Mouse (Mus musculus) myocyte (in vitro differentiated cells): ENCODE results near the gene Olfr1458. TPM values are rescaled to one million over a fixed set of nuclear protein-coding genes. Genes with fewer than 3 reads are reported as not detected.

Experiments
- H3K27me3 ChIP-seq: one replicate; pipeline ENCODE4 v1.6.1; 2011; ENCODE audit not compliant: control insufficient read depth, insufficient read depth, insufficient read length
- H3K36me3 ChIP-seq: one replicate; pipeline ENCODE4 v1.6.1; 2011; ENCODE audit not compliant: control insufficient read depth, insufficient read depth
- H3K4me2 ChIP-seq: one replicate; pipeline ENCODE4 v1.6.1; 2011; ENCODE audit warnings: low read depth, control low read depth
- H3K4me3 ChIP-seq: one replicate; pipeline ENCODE4 v1.5.1; 2011; ENCODE audit warnings: mild to moderate bottlenecking, control low read depth, moderate library complexity
- H3K79me2 ChIP-seq: one replicate; pipeline ENCODE4 v1.6.1; 2011; ENCODE audit not compliant: control insufficient read depth, insufficient read depth
- H3ac ChIP-seq: one replicate; pipeline ENCODE4 v1.6.1; 2011; ENCODE audit not compliant: control insufficient read depth, insufficient read length
- CEBPB ChIP-seq: IDR thresholded peaks from 2 replicates; pipeline ENCODE4 v1.6.1; 2011; ENCODE audit warnings: mild to moderate bottlenecking, moderate library complexity; ENCODE audit not compliant: poor library complexity, insufficient read depth, severe bottlenecking
- E2F4 ChIP-seq: IDR thresholded peaks from one replicate; pipeline ENCODE4 v1.6.1; 2011; ENCODE audit warnings: mild to moderate bottlenecking, control low read depth, moderate library complexity; ENCODE audit not compliant: insufficient read depth
- MAX ChIP-seq: IDR thresholded peaks from one replicate; pipeline ENCODE4 v1.6.1; 2011; ENCODE audit warnings: low read depth, mild to moderate bottlenecking, control low read depth
- MYOD1 ChIP-seq, 3 experiments: IDR thresholded peaks; one replicate each; pipeline ENCODE4 v1.6.1; 2011; ENCODE audit warnings: control low read depth in 2 of 3, low read depth in 2 of 3, mild to moderate bottlenecking in 2 of 3, moderate library complexity in 1 of 3; ENCODE audit not compliant: insufficient read length in 2 of 3, control insufficient read depth in 1 of 3
- MYOG ChIP-seq, 3 experiments: IDR thresholded peaks; one replicate each; pipeline ENCODE4 v1.6.1; 2011; ENCODE audit warnings: control low read depth in 2 of 3, low read depth in 2 of 3, mild to moderate bottlenecking in 2 of 3; ENCODE audit not compliant: insufficient read length in 2 of 3, control insufficient read depth in 1 of 3, insufficient read depth in 1 of 3
- POLR2A ChIP-seq: IDR thresholded peaks from one replicate; pipeline ENCODE4 v1.6.1; 2011; ENCODE audit warnings: low read depth, mild to moderate bottlenecking, control low read depth, moderate library complexity; ENCODE audit not compliant: insufficient read length
- POLR2AphosphoS2 ChIP-seq: IDR thresholded peaks from one replicate; pipeline ENCODE4 v1.6.1; 2011; ENCODE audit warnings: low read depth, control low read depth; ENCODE audit not compliant: insufficient read length
- REST ChIP-seq: IDR thresholded peaks from one replicate; pipeline ENCODE4 v1.6.1; 2011; ENCODE audit warnings: mild to moderate bottlenecking, control low read depth, moderate library complexity; ENCODE audit not compliant: insufficient read depth, insufficient read length
- SRF ChIP-seq: IDR thresholded peaks from one replicate; pipeline ENCODE4 v1.6.1; 2011; ENCODE audit warnings: low read depth; ENCODE audit not compliant: control insufficient read depth, insufficient read length
- TCF12 ChIP-seq: IDR thresholded peaks from one replicate; pipeline ENCODE4 v1.6.1; 2011; ENCODE audit warnings: mild to moderate bottlenecking, control low read depth; ENCODE audit not compliant: poor library complexity, insufficient read depth, severe bottlenecking
- TCF3 ChIP-seq: IDR thresholded peaks from one replicate; pipeline ENCODE4 v1.6.1; 2011; ENCODE audit warnings: low read depth, control low read depth; ENCODE audit not compliant: insufficient read length
- USF1 ChIP-seq: IDR thresholded peaks from one replicate; pipeline ENCODE4 v1.6.1; 2011; ENCODE audit warnings: low read depth, mild to moderate bottlenecking, control low read depth, moderate library complexity
- polyA plus RNA-seq: library from polyadenylated mRNA; unstranded; fragments of >200 nt; fragmentation: generic; extraction: Trizol; gene quantifications from one replicate; pipeline ENCODE4 v1.2.1, GENCODE M21; 2012; ENCODE audit warnings: missing spikeins

Gene Olfr1458
- polyA plus RNA-seq: not detected

GRCm38 (mm10) chr19:13106675-13107074, at the start of gene Olfr1458:
Gene Olfr1458 (minus strand): TSS chr19:13106775.
- H3K27me3 ChIP-seq: no peaks in the 10 kb centered on the region
- H3K79me2 ChIP-seq: no peaks in the 10 kb centered on the region
- no peak within 1 kb of the TSS for H3ac ChIP-seq
- TF ChIP-seq POLR2AphosphoS2: no peak
- no peak for TF ChIP-seq SRF
- TF ChIP-seq TCF12: no peak
- no peak for TF ChIP-seq USF1
- TF ChIP-seq TCF3: no peak
- no peak for TF ChIP-seq POLR2A
- no peak for TF ChIP-seq E2F4
- no peak for TF ChIP-seq CEBPB
- TF ChIP-seq MYOG (IDR thresholded peaks at IDR 0.05; ENCODE audit: control insufficient read depth in 1 of 3, insufficient read depth in 1 of 3, insufficient read length in 2 of 3, low read depth in 2 of 3): no peak
- no peak for TF ChIP-seq MAX
- no peak for TF ChIP-seq MYOD1 (IDR thresholded peaks at IDR 0.05; ENCODE audit: control insufficient read depth in 1 of 3, insufficient read length in 2 of 3, low read depth in 2 of 3)
- H3K36me3 ChIP-seq: no peaks in the 10 kb centered on the region
- H3K4me2 ChIP-seq: no peak within 1 kb of the TSS
- no peak within 1 kb of the TSS for H3K4me3 ChIP-seq

- Histone ChIP-seq H3ac (no peak within 1 kb of the TSS), H3K79me2 (no peaks in the 10 kb centered on the region), H3K4me3 (no peak within 1 kb of the TSS), H3K27me3 (no peaks in the 10 kb centered on the region), H3K4me2 (no peak within 1 kb of the TSS), H3K36me3 (no peaks in the 10 kb centered on the region)
- TF ChIP-seq MYOD1 (IDR thresholded peaks at IDR 0.05; ENCODE audit: control insufficient read depth in 1 of 3, insufficient read length in 2 of 3, low read depth in 2 of 3) (no peak), USF1 (no peak), SRF (no peak), MAX (no peak), REST (no peak), MYOG (IDR thresholded peaks at IDR 0.05; ENCODE audit: control insufficient read depth in 1 of 3, insufficient read depth in 1 of 3, insufficient read length in 2 of 3, low read depth in 2 of 3) (no peak), TCF3 (no peak), CEBPB (no peak), E2F4 (no peak), POLR2AphosphoS2 (no peak), POLR2A (no peak), TCF12 (no peak)
These were observed 42.9 kb upstream of the Olfr1458 start, which contains the start of gene Olfr1459 for GRCm38 (mm10) chr19:13149449-13149848. Gene Olfr1459 (minus strand): TSS chr19:13149549.

GRCm38 (mm10) chr19:13097791-13098190, 8.8 kb downstream of the Olfr1458 start, which contains the start of gene Olfr1457:
Gene Olfr1457 (minus strand): TSS chr19:13097891.
- Histone ChIP-seq H3K79me2 (no peaks in the 10 kb centered on the region), H3K4me2 (no peak within 1 kb of the TSS), H3ac (no peak within 1 kb of the TSS), H3K36me3 (no peaks in the 10 kb centered on the region), H3K4me3 (no peak within 1 kb of the TSS), H3K27me3 (no peaks in the 10 kb centered on the region)
- TF ChIP-seq MYOD1 (IDR thresholded peaks at IDR 0.05; ENCODE audit: control insufficient read depth in 1 of 3, insufficient read length in 2 of 3, low read depth in 2 of 3) (no peak), TCF12 (no peak), MAX (no peak), POLR2A (no peak), REST (no peak), USF1 (no peak), MYOG (IDR thresholded peaks at IDR 0.05; ENCODE audit: control insufficient read depth in 1 of 3, insufficient read depth in 1 of 3, insufficient read length in 2 of 3, low read depth in 2 of 3) (no peak), POLR2AphosphoS2 (no peak), SRF (no peak), TCF3 (no peak), E2F4 (no peak)

- H3ac ChIP-seq: no peak overlapping the region
- no peaks in the 10 kb centered on the region for H3K36me3 ChIP-seq
- no peak for TF ChIP-seq MYOG (IDR thresholded peaks at IDR 0.05; ENCODE audit: control insufficient read depth in 1 of 3, insufficient read depth in 1 of 3, insufficient read length in 2 of 3, low read depth in 2 of 3)
- no peak for TF ChIP-seq TCF3
- TF ChIP-seq USF1: no peak
- TF ChIP-seq POLR2A: no peak
- TF ChIP-seq MAX: no peak
- TF ChIP-seq E2F4: no peak
- no peak for TF ChIP-seq TCF12
- TF ChIP-seq MYOD1 (IDR thresholded peaks at IDR 0.05; ENCODE audit: control insufficient read depth in 1 of 3, insufficient read length in 2 of 3, low read depth in 2 of 3): no peak
- TF ChIP-seq CEBPB: no peak
- no peak for TF ChIP-seq REST
- no peak for TF ChIP-seq SRF
- no peak for TF ChIP-seq POLR2AphosphoS2
These were observed 12.7 kb downstream of the Olfr1458 start for GRCm38 (mm10) chr19:13093908-13094307.

More at GRCm38 (mm10) chr19:13093908-13094307, 12.7 kb downstream of the Olfr1458 start:
- H3K4me3 ChIP-seq: no peak overlapping the region
- H3K4me2 ChIP-seq: no peak overlapping the region
- H3K27me3 ChIP-seq: no peaks in the 10 kb centered on the region
- H3K79me2 ChIP-seq: no peaks in the 10 kb centered on the region
